Mouse (Mus musculus): ENCODE results near the gene Sepsecs.

DNA sequence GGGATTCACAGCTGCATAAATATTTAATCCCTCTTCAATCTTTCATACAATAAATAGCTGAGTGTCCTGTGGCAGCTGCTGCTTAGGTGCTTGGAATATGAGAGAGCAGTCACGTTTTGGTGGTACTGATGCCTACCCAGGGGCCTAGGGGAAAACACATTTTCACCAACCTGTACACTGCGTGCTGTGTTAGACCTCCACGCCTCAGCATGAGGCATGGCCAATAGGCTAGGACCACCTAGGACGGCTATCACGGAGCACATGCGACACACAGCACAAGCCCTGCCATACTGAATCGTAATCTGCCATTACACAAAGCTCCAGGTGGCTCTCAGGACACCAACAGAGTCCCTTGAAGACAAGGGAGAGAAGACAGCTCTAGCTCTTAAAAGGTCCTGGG lies 31.5 kb downstream of the Sepsecs start:
- no peak for TF ChIP-seq TAL1 (IDR thresholded peaks at IDR 0.05; ENCODE audit: low read length)
- no peak for TF ChIP-seq GATA1 (IDR thresholded peaks at IDR 0.05; ENCODE audit: low read length)

Data from erythroblast, embryonic 14.5 days (primary cell).